Mouse (Mus musculus) erythroblast, embryonic 14.5 days (primary cell): Measurements from ENCODE around the gene Wdr83os. TPM values are rescaled to one million over a fixed set of nuclear protein-coding genes. Genes with fewer than 3 reads are reported as not detected.

ENCODE experiments used
- H3K27me3 ChIP-seq: 2 replicates; pipeline ENCODE4 v1.6.1; 2012; ENCODE audit warnings: inconsistent platforms; ENCODE audit not compliant: control insufficient read depth
- H3K36me3 ChIP-seq: 2 replicates; pipeline ENCODE4 v1.6.1; 2012; ENCODE audit warnings: mild to moderate bottlenecking, inconsistent platforms; ENCODE audit not compliant: control insufficient read depth
- H3K4me1 ChIP-seq: 2 replicates; pipeline ENCODE4 v1.6.1; 2012; ENCODE audit warnings: inconsistent platforms; ENCODE audit not compliant: control insufficient read depth
- H3K4me3 ChIP-seq: replicated peaks from 2 replicates; pipeline ENCODE3; 2012; ENCODE audit warnings: moderate library complexity, mild to moderate bottlenecking, inconsistent platforms
- H3K9me3 ChIP-seq: 2 replicates; pipeline ENCODE4 v1.6.1; 2012; ENCODE audit warnings: low read length, inconsistent platforms, mixed read lengths; ENCODE audit not compliant: control insufficient read depth
- GATA1 ChIP-seq: IDR thresholded peaks from 2 replicates; pipeline ENCODE4 v1.6.1; 2012; ENCODE audit warnings: low read length, inconsistent platforms, mixed read lengths
- TAL1 ChIP-seq: IDR thresholded peaks from 3 replicates; pipeline ENCODE4 v1.6.1; 2012; ENCODE audit warnings: low read length, inconsistent platforms, mixed read lengths
- polyA plus RNA-seq: library from polyadenylated mRNA; stranded (reverse); fragments of >175 nt; gene quantifications from 2 replicates; pipeline ENCODE4 v1.2.3, GENCODE M21; 2012

Gene Wdr83os
- polyA plus RNA-seq, 1 experiment: 0.28 TPM

GRCm38 (mm10) chr8:85037366-85037680 lies 43.2 kb upstream of the Wdr83os start:
- no peaks in the 10 kb centered on the region for H3K27me3 ChIP-seq
- H3K4me1 ChIP-seq: peaks cover 68% of the 10 kb centered on the region
- H3K36me3 ChIP-seq: peaks cover 57% of the 10 kb centered on the region
- peak overlapping the region; percentile 91 for H3K4me3 ChIP-seq
- no peak for TF ChIP-seq TAL1
- TF ChIP-seq GATA1: no peak
- no peaks in the 10 kb centered on the region for H3K9me3 ChIP-seq

- H3K9me3 ChIP-seq: no peaks in the 10 kb centered on the region
- TF ChIP-seq GATA1: no peak
- TF ChIP-seq TAL1: no peak
- H3K4me1 ChIP-seq: peaks cover 66% of the 10 kb centered on the region
- H3K4me3 ChIP-seq: peak overlapping the region; percentile 91
- peaks cover 56% of the 10 kb centered on the region for H3K36me3 ChIP-seq
- no peaks in the 10 kb centered on the region for H3K27me3 ChIP-seq
These were observed 42.6 kb upstream of the Wdr83os start for GRCm38 (mm10) chr8:85037681-85038531.

GRCm38 (mm10) chr8:85043619-85044018 lies 36.9 kb upstream of the Wdr83os start:
- H3K4me1 ChIP-seq: peaks cover 24% of the 10 kb centered on the region
- no peak overlapping the region for H3K4me3 ChIP-seq
- peaks cover 95% of the 10 kb centered on the region for H3K36me3 ChIP-seq
- no peaks in the 10 kb centered on the region for H3K9me3 ChIP-seq
- TF ChIP-seq GATA1 (no peak), TAL1 (no peak)
- no peaks in the 10 kb centered on the region for H3K27me3 ChIP-seq

- Histone ChIP-seq H3K4me1 (peaks cover 15% of the 10 kb centered on the region), H3K9me3 (no peaks in the 10 kb centered on the region), H3K27me3 (peaks cover 5% of the 10 kb centered on the region), H3K4me3 (no peak overlapping the region), H3K36me3 (peaks cover 54% of the 10 kb centered on the region)
- TF ChIP-seq GATA1 (no peak), TAL1 (no peak)
These were observed 23.2 kb upstream of the Wdr83os start for GRCm38 (mm10) chr8:85057367-85057766.

- Histone ChIP-seq H3K36me3 (peaks cover 27% of the 10 kb centered on the region), H3K4me1 (peaks cover 15% of the 10 kb centered on the region), H3K27me3 (peaks cover 5% of the 10 kb centered on the region), H3K4me3 (peak within 1 kb of the TSS; percentile 87), H3K9me3 (no peaks in the 10 kb centered on the region)
- TF ChIP-seq TAL1: no peak
- TF ChIP-seq GATA1: no peak
These were observed 20.5 kb upstream of the Wdr83os start, which contains the start of gene Fbxw9 for GRCm38 (mm10) chr8:85059879-85060616. Gene Fbxw9, plus strand, starts transcription at chr8:85060055.

GRCm38 (mm10) chr8:85062603-85063002 lies 17.9 kb upstream of the Wdr83os start:
- H3K4me1 ChIP-seq: peaks cover 15% of the 10 kb centered on the region
- TF ChIP-seq TAL1 (no peak), GATA1 (no peak)
- no peaks in the 10 kb centered on the region for H3K9me3 ChIP-seq
- H3K36me3 ChIP-seq: peaks cover 17% of the 10 kb centered on the region
- H3K27me3 ChIP-seq: peaks cover 5% of the 10 kb centered on the region
- no peak overlapping the region for H3K4me3 ChIP-seq

- peaks cover 6% of the 10 kb centered on the region for H3K4me1 ChIP-seq
- TF ChIP-seq GATA1: no peak
- no peak for TF ChIP-seq TAL1
These were observed 15.3 kb upstream of the Wdr83os start for GRCm38 (mm10) chr8:85065213-85065612.

GRCm38 (mm10) chr8:85067155-85067554 lies 13.4 kb upstream of the Wdr83os start:
- Histone ChIP-seq H3K4me3 (no peak overlapping the region), H3K27me3 (no peaks in the 10 kb centered on the region), H3K9me3 (no peaks in the 10 kb centered on the region), H3K36me3 (peaks cover 18% of the 10 kb centered on the region), H3K4me1 (peaks cover 13% of the 10 kb centered on the region)
- no peak for TF ChIP-seq TAL1
- no peak for TF ChIP-seq GATA1

More at GRCm38 (mm10) chr8:85065213-85065612, 15.3 kb upstream of the Wdr83os start:
- no peak overlapping the region for H3K4me3 ChIP-seq
- peaks cover 15% of the 10 kb centered on the region for H3K36me3 ChIP-seq
- peaks cover 2% of the 10 kb centered on the region for H3K27me3 ChIP-seq
- H3K9me3 ChIP-seq: no peaks in the 10 kb centered on the region

GRCm38 (mm10) chr8:85067982-85068381 lies 12.6 kb upstream of the Wdr83os start, which contains the start of gene Gm5741:
Gene Gm5741, minus strand, starts transcription at chr8:85067982.
- no peak for TF ChIP-seq TAL1
- no peak for TF ChIP-seq GATA1
- Histone ChIP-seq H3K4me3 (no peak within 1 kb of the TSS), H3K27me3 (no peaks in the 10 kb centered on the region), H3K4me1 (peaks cover 19% of the 10 kb centered on the region), H3K36me3 (peaks cover 19% of the 10 kb centered on the region), H3K9me3 (no peaks in the 10 kb centered on the region)
